Mouse (Mus musculus): Measurements from ENCODE around the gene Igf2bp1.

The Igf2bp1 gene

GRCm38 (mm10) chr11:96005403-96006271 is at the start of gene Igf2bp1:
Igf2bp1 (minus strand) TSS chr11:96005940.
- DNase-seq (ENCODE audit: low spot score in 2 of 2), result peak in 1 of 2 experiments; percentile 6

GRCm38 (mm10) chr11:96050854-96051253 is 45.1 kb upstream of the Igf2bp1 start:
- DNase-seq (ENCODE audit: low spot score in 2 of 2), result no peak

- DNase-seq (ENCODE audit: low spot score in 2 of 2), result no peak
These were observed 44.2 kb upstream of the Igf2bp1 start for GRCm38 (mm10) chr11:96049939-96050338.

GRCm38 (mm10) chr11:96047469-96048373 is 42.0 kb upstream of the Igf2bp1 start:
- DNase-seq (ENCODE audit: low spot score in 2 of 2), result no peak

GRCm38 (mm10) chr11:96046793-96047192 is 41.1 kb upstream of the Igf2bp1 start:
- no peak for DNase-seq (ENCODE audit: low spot score in 2 of 2)

- DNase-seq (ENCODE audit: low spot score in 2 of 2), result no peak
These were observed 40.3 kb upstream of the Igf2bp1 start for GRCm38 (mm10) chr11:96046028-96046427.

- no peak for DNase-seq (ENCODE audit: low spot score in 2 of 2)
These were observed 39.2 kb upstream of the Igf2bp1 start for GRCm38 (mm10) chr11:96044803-96045567.

GRCm38 (mm10) chr11:96038560-96038959 is 32.8 kb upstream of the Igf2bp1 start:
- DNase-seq (ENCODE audit: low spot score in 2 of 2), result no peak

- DNase-seq (ENCODE audit: low spot score in 2 of 2), result no peak
These were observed 31.8 kb upstream of the Igf2bp1 start for GRCm38 (mm10) chr11:96037499-96037898.

GRCm38 (mm10) chr11:96035133-96035532 is 29.4 kb upstream of the Igf2bp1 start:
- DNase-seq (ENCODE audit: low spot score in 2 of 2), result no peak

- peak; percentile 88 to 92 for DNase-seq (ENCODE audit: low spot score in 2 of 2)
These were observed 28.9 kb upstream of the Igf2bp1 start, which contains the start of gene Snf8 for GRCm38 (mm10) chr11:96034596-96035052. Snf8 (plus strand) TSS chr11:96034885.

- no peak for DNase-seq (ENCODE audit: low spot score in 2 of 2)
These were observed 28.4 kb upstream of the Igf2bp1 start for GRCm38 (mm10) chr11:96034116-96034515.

GRCm38 (mm10) chr11:96033264-96033663 is 27.5 kb upstream of the Igf2bp1 start:
- no peak for DNase-seq (ENCODE audit: low spot score in 2 of 2)

GRCm38 (mm10) chr11:96031701-96032100 is 26.0 kb upstream of the Igf2bp1 start:
- DNase-seq (ENCODE audit: low spot score in 2 of 2), result no peak

GRCm38 (mm10) chr11:96030571-96030970 is 24.8 kb upstream of the Igf2bp1 start:
- no peak for DNase-seq (ENCODE audit: low spot score in 2 of 2)

GRCm38 (mm10) chr11:96028130-96028529 is 22.4 kb upstream of the Igf2bp1 start:
- DNase-seq (ENCODE audit: low spot score in 2 of 2), result no peak

- no peak for DNase-seq (ENCODE audit: low spot score in 2 of 2)
These were observed 14.9 kb upstream of the Igf2bp1 start for GRCm38 (mm10) chr11:96020622-96021021.

- DNase-seq (ENCODE audit: low spot score in 2 of 2), result no peak
These were observed 12.2 kb upstream of the Igf2bp1 start for GRCm38 (mm10) chr11:96017941-96018351.

- no peak for DNase-seq (ENCODE audit: low spot score in 2 of 2)
These were observed 9.7 kb upstream of the Igf2bp1 start for GRCm38 (mm10) chr11:96015421-96015820.

GRCm38 (mm10) chr11:96011982-96012381 is 6.2 kb upstream of the Igf2bp1 start:
- no peak for DNase-seq (ENCODE audit: low spot score in 2 of 2)

GRCm38 (mm10) chr11:96008827-96009226 is 3.1 kb upstream of the Igf2bp1 start:
- no peak for DNase-seq (ENCODE audit: low spot score in 2 of 2)
